Mouse (Mus musculus) hindbrain, embryonic 10.5 days (tissue): Measurements from ENCODE around the gene Olfr433. TPM values are rescaled to one million over a fixed set of nuclear protein-coding genes. Genes with fewer than 3 reads are reported as not detected.

Experiments used
- DNase-seq: peaks from one replicate; pipeline ENCODE4 v3.0.0-alpha.2; 2017; ENCODE audit warnings: low spot score
- H3K27ac ChIP-seq: fragments of 300-500 bp; sonication (generic); 2 replicates; pipeline ENCODE4 v1.5.1; 2016; ENCODE audit warnings: mild to moderate bottlenecking, moderate library complexity
- H3K27me3 ChIP-seq: fragments of 300-500 bp; sonication (generic); 2 replicates; pipeline ENCODE4 v1.6.1; 2016; ENCODE audit warnings: mild to moderate bottlenecking; ENCODE audit not compliant: poor library complexity, insufficient read depth, severe bottlenecking
- H3K36me3 ChIP-seq: fragments of 300-500 bp; sonication (generic); 2 replicates; pipeline ENCODE4 v1.6.1; 2016; ENCODE audit warnings: mild to moderate bottlenecking, moderate library complexity
- H3K4me1 ChIP-seq: fragments of 300-500 bp; sonication (generic); replicated peaks from 2 replicates; pipeline ENCODE4 v1.6.1; 2016; ENCODE audit warnings: mild to moderate bottlenecking
- H3K4me3 ChIP-seq: fragments of 300-500 bp; sonication (generic); 2 replicates; pipeline ENCODE4 v1.5.1; 2016; ENCODE audit warnings: mild to moderate bottlenecking, moderate library complexity
- H3K9me3 ChIP-seq: fragments of 300-500 bp; sonication (generic); 2 replicates; pipeline ENCODE4 v1.6.1; 2016; ENCODE audit warnings: mild to moderate bottlenecking, moderate library complexity
- WGBS: fragments of 180-500 bp; shearing (Covaris S2); methylation state at CpG from one replicate; pipeline ENCODE4 v1.1.7; 2016; 5-methylcytosine and 5-hydroxymethylcytosine counted together
- polyA plus RNA-seq: library from polyadenylated mRNA; unstranded; fragments of >200 nt; fragmentation: Nextera tagmentation; extraction: Ambion mirVana; gene quantifications from 2 replicates; pipeline ENCODE4 v1.2.1, GENCODE M21; 2016

Gene Olfr433
- polyA plus RNA-seq, 1 experiment from 2014 or later = not detected

DNA sequence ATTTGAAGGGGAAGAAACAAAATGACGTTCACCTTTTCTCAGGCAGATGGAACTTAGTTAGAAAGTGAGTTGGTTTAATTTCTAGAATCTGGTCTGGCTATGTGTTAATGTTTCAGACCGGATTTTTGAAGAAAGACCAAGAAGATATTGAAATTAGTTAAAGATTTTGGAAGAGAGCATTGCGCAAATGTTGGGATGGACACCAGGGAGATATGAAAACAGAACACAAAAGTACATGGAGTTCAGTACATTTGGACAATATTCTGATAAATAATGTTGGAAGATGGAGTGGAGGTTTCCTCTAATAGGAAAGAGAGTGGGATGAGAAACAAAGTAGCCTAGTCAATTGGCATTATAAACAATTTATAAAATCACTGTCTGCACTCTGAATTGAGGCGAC lies 11.0 kb downstream of the Olfr433 start:
- Histone ChIP-seq H3K36me3 (no peaks in the 10 kb centered on the region), H3K27ac (no peak overlapping the region), H3K4me1 (no peaks in the 10 kb centered on the region), H3K4me3 (no peak overlapping the region), H3K9me3 (no peaks in the 10 kb centered on the region), H3K27me3 (no peaks in the 10 kb centered on the region)
- no peak for DNase-seq
- 89% methylated on average over 4 of the region's 4 CpGs for WGBS

- DNase-seq = no peak
- Histone ChIP-seq H3K36me3 (no peaks in the 10 kb centered on the region), H3K4me1 (no peaks in the 10 kb centered on the region), H3K27ac (no peak overlapping the region), H3K27me3 (no peaks in the 10 kb centered on the region), H3K4me3 (no peak overlapping the region), H3K9me3 (no peaks in the 10 kb centered on the region)
- 88% methylated on average over 5 of the region's 5 CpGs for WGBS
These were observed 11.5 kb downstream of the Olfr433 start for GRCm38 (mm10) chr1:174051931-174052536.

DNA sequence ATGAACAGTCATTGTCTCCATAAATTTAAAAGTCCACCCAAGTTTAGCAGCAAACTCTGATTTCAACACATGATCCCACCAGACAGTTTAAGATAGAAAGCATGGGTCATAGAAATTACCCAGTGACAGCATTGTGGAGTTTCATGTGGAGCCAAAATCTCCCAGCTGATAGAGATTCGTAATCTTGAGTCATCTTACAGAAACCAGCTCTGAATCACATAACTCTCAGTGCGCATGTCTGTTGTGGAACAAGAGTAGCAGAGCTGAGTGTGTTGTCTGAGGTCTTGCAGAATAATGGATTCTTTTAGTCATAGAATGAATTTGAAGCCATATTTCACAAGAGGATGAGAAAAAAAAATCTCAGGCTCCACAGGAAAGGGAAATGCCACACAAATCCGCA lies 12.5 kb downstream of the Olfr433 start:
- Histone ChIP-seq H3K27me3 (no peaks in the 10 kb centered on the region), H3K4me1 (no peaks in the 10 kb centered on the region), H3K9me3 (no peaks in the 10 kb centered on the region), H3K36me3 (no peaks in the 10 kb centered on the region), H3K27ac (no peak overlapping the region), H3K4me3 (no peak overlapping the region)
- WGBS = 82% methylated on average over 3 of the region's 3 CpGs
- no peak for DNase-seq

DNA sequence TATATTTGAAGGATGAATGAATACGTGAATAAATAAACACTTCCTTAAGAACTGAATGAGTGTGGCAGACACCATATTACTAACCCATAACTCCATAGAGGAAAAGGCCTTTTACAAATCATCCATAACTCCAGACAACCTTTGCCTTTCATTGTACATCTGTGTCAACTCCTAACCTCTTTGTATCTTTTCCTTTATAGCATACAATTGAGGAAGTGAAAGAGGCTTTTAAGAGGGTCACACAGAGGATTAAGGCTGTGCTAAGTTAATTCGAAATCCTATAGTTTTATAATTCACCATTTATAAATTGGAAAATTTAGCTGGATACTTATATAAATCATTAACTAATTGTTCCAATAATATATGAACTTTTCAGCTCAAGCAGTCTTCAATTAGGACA lies 14.7 kb downstream of the Olfr433 start:
- WGBS = 79% methylated on average over 2 of the region's 2 CpGs
- no peak for DNase-seq
- Histone ChIP-seq H3K27me3 (no peaks in the 10 kb centered on the region), H3K36me3 (no peaks in the 10 kb centered on the region), H3K4me1 (no peaks in the 10 kb centered on the region), H3K27ac (no peak overlapping the region), H3K4me3 (no peak overlapping the region), H3K9me3 (no peaks in the 10 kb centered on the region)

- no peaks in the 10 kb centered on the region for H3K36me3 ChIP-seq
- no peaks in the 10 kb centered on the region for H3K27me3 ChIP-seq
- 90% methylated on average over 3 of the region's 3 CpGs for whole genome bisulfite sequencing
- no peak for DNase-seq
- no peaks in the 10 kb centered on the region for H3K4me1 ChIP-seq
- H3K4me3 ChIP-seq = no peak within 1 kb of the TSS
- H3K9me3 ChIP-seq = no peaks in the 10 kb centered on the region
- H3K27ac ChIP-seq = no peak within 1 kb of the TSS
These were observed 25.8 kb downstream of the Olfr433 start, which contains the start of gene Olfr430 for GRCm38 (mm10) chr1:174066305-174066704. Olfr430 (plus strand) TSS chr1:174066605.

- H3K4me1 ChIP-seq = no peaks in the 10 kb centered on the region
- no peaks in the 10 kb centered on the region for H3K36me3 ChIP-seq
- H3K27ac ChIP-seq = no peak within 1 kb of the TSS
- H3K4me3 ChIP-seq = no peak within 1 kb of the TSS
- DNase-seq = no peak
- no peaks in the 10 kb centered on the region for H3K27me3 ChIP-seq
- WGBS = 89% methylated on average over 2 of the region's 2 CpGs
- no peaks in the 10 kb centered on the region for H3K9me3 ChIP-seq
These were observed 43.5 kb downstream of the Olfr433 start, which contains the start of gene Olfr429 for GRCm38 (mm10) chr1:174084031-174084430. Olfr429 (plus strand) TSS chr1:174084331.

Other genes starting within 250 kb of the Olfr433 start
- gene Ifi211, start 127.7 kb upstream of the Olfr433 start, polyA plus RNA-seq = 0.24 TPM in 1 of 2 replicates, not detected in the other
- gene Mndal, start 98.2 kb upstream of the Olfr433 start, polyA plus RNA-seq = 0.26 TPM in 1 of 2 replicates, not detected in the other
- gene Ifi203, start 98.0 kb upstream of the Olfr433 start, polyA plus RNA-seq = not detected in 2 replicates
- not detected in 2 replicates for gene Ifi202b, start 58.0 kb upstream of the Olfr433 start, polyA plus RNA-seq
- gene Ifi205, start 8.9 kb upstream of the Olfr433 start, polyA plus RNA-seq = 0.16 TPM in 1 of 2 replicates, not detected in the other
- not detected in 2 replicates for gene Olfr432, start 8.5 kb downstream of the Olfr433 start, polyA plus RNA-seq
- gene Olfr430, start 25.9 kb downstream of the Olfr433 start, polyA plus RNA-seq = not detected in 2 replicates
- gene Olfr429, start 43.6 kb downstream of the Olfr433 start, polyA plus RNA-seq = not detected in 2 replicates
- not detected in 2 replicates for gene Olfr427, start 56.2 kb downstream of the Olfr433 start, polyA plus RNA-seq
- not detected in 2 replicates for gene Olfr231, start 80.5 kb downstream of the Olfr433 start, polyA plus RNA-seq
- not detected in 2 replicates for gene Olfr424, start 90.8 kb downstream of the Olfr433 start, polyA plus RNA-seq
- not detected in 2 replicates for gene Olfr420, start 114.9 kb downstream of the Olfr433 start, polyA plus RNA-seq
- gene Spta1, start 132.1 kb downstream of the Olfr433 start, polyA plus RNA-seq = 0.78 and 1.5 TPM in 2 replicates
- not detected in 2 replicates for gene Olfr419, start 211.4 kb downstream of the Olfr433 start, polyA plus RNA-seq